Mouse (Mus musculus) inflammation-experienced regulatory T-cells, adult 6 months (primary cell): Measurements from ENCODE around the gene St6galnac5. TPM values are rescaled to one million over a fixed set of nuclear protein-coding genes. Genes with fewer than 3 reads are reported as not detected.

Source experiments
- ATAC-seq: one replicate; pipeline ENCODE4 v1.8.0; 2017
- polyA plus RNA-seq, 3 experiments: library from polyadenylated mRNA; unstranded; fragments of 100-300 nt; shearing (Covaris generic); gene quantifications; one replicate each; pipeline ENCODE4 v1.2.1; 2017

St6galnac5 gene
- polyA plus RNA-seq, 3 experiments from 2014 or later, result 0.08 TPM; not detected in 2

- no peak for ATAC-seq
These were observed 115.7 kb downstream of the St6galnac5 start for GRCm38 (mm10) chr3:152866035-152866965.

- no peak for ATAC-seq
These were observed 120.1 kb downstream of the St6galnac5 start for GRCm38 (mm10) chr3:152861978-152862377.

GRCm38 (mm10) chr3:152861450-152861849 lies 120.6 kb downstream of the St6galnac5 start:
- ATAC-seq, result no peak

- ATAC-seq, result no peak
These were observed 126.0 kb downstream of the St6galnac5 start for GRCm38 (mm10) chr3:152856095-152856494.

GRCm38 (mm10) chr3:152855006-152855614 lies 126.9 kb downstream of the St6galnac5 start:
- no peak for ATAC-seq

- ATAC-seq, result no peak
These were observed 138.1 kb downstream of the St6galnac5 start for GRCm38 (mm10) chr3:152843925-152844324.

GRCm38 (mm10) chr3:152842648-152843047 lies 139.4 kb downstream of the St6galnac5 start:
- ATAC-seq, result no peak

GRCm38 (mm10) chr3:152841264-152841663 lies 140.8 kb downstream of the St6galnac5 start:
- ATAC-seq, result no peak

- no peak for ATAC-seq
These were observed 144.1 kb downstream of the St6galnac5 start for GRCm38 (mm10) chr3:152837938-152838337.

GRCm38 (mm10) chr3:152837407-152837806 lies 144.6 kb downstream of the St6galnac5 start:
- no peak for ATAC-seq

GRCm38 (mm10) chr3:152832436-152832835 lies 149.6 kb downstream of the St6galnac5 start:
- no peak for ATAC-seq

GRCm38 (mm10) chr3:152831974-152832373 lies 150.1 kb downstream of the St6galnac5 start:
- ATAC-seq, result no peak

GRCm38 (mm10) chr3:152831377-152831776 lies 150.7 kb downstream of the St6galnac5 start:
- ATAC-seq, result no peak

- no peak for ATAC-seq
These were observed 160.8 kb downstream of the St6galnac5 start for GRCm38 (mm10) chr3:152821202-152821601.

GRCm38 (mm10) chr3:152820406-152820805 lies 161.6 kb downstream of the St6galnac5 start:
- ATAC-seq, result no peak

GRCm38 (mm10) chr3:152815110-152815509 lies 166.9 kb downstream of the St6galnac5 start:
- ATAC-seq, result no peak

- no peak for ATAC-seq
These were observed 168.1 kb downstream of the St6galnac5 start for GRCm38 (mm10) chr3:152813905-152814304.

GRCm38 (mm10) chr3:152799738-152800431 lies 182.2 kb downstream of the St6galnac5 start:
- ATAC-seq, result peak; percentile 38

- no peak for ATAC-seq
These were observed 184.7 kb downstream of the St6galnac5 start for GRCm38 (mm10) chr3:152797354-152797753.

GRCm38 (mm10) chr3:152796216-152796615 lies 185.8 kb downstream of the St6galnac5 start:
- no peak for ATAC-seq

GRCm38 (mm10) chr3:152793006-152793405 lies 189.0 kb downstream of the St6galnac5 start:
- peak; percentile 17 for ATAC-seq

GRCm38 (mm10) chr3:152792601-152793000 lies 189.4 kb downstream of the St6galnac5 start:
- ATAC-seq, result peak; percentile 60
